Mouse (Mus musculus): ENCODE results near the gene Bloc1s4. TPM values are rescaled to one million over a fixed set of nuclear protein-coding genes. Genes with fewer than 3 reads are reported as not detected.

The Bloc1s4 gene
- total RNA-seq, 2 experiments from 2014 or later, result 17.3 to 22.5 TPM

Other genes with a start within 250 kb of the Bloc1s4 start
- 10 to 100 TPM; 73.1 to 79.2 TPM for gene Tbc1d14, start 155.4 kb downstream of the Bloc1s4 start, total RNA-seq (2021)
- 100 to 1,000 TPM in 1 of 2 experiments, 10 to 100 TPM in 1; 90.2 to 105 TPM for gene D5Ertd579e, start 52.6 kb downstream of the Bloc1s4 start, total RNA-seq (2021)
- gene Mrfap1, start 48.1 kb upstream of the Bloc1s4 start, total RNA-seq (2021), result 100 to 1,000 TPM; 404 to 446 TPM
- 10 to 100 TPM; 29.6 to 30.6 TPM for gene Man2b2, start 82.0 kb upstream of the Bloc1s4 start, total RNA-seq (2021)
- gene Ppp2r2c, start 119.9 kb upstream of the Bloc1s4 start, total RNA-seq (2021), result 100 to 1,000 TPM; 464 to 526 TPM
- 100 to 1,000 TPM; 123 to 148 TPM for gene Wfs1, start 240.6 kb upstream of the Bloc1s4 start, total RNA-seq (2021)

Measured in left cerebral cortex, postnatal 36 days (tissue).